Mouse (Mus musculus) liver, embryonic 14.5 days (tissue): ENCODE results near the gene Cyp4v3. TPM values are rescaled to one million over a fixed set of nuclear protein-coding genes. Genes with fewer than 3 reads are reported as not detected.

Experiments
- ATAC-seq: fragments of 200-750 bp; cut with Nextera tagmentation; 2 replicates; pipeline ENCODE4 v1.8.0; 2017; ENCODE audit warnings: moderate number of reproducible peaks, mild to moderate bottlenecking, moderate library complexity; ENCODE audit not compliant: insufficient read depth
- DNase-seq, 3 experiments: peaks; one replicate each; pipeline ENCODE4 v3.0.0-alpha.2; 2012 to 2013; ENCODE audit warnings: low read depth in 3 of 3, low spot score in 3 of 3
- H3K27ac ChIP-seq: fragments of 300-500 bp; sonication (generic); 2 replicates; pipeline ENCODE4 v1.5.1; 2014; ENCODE audit warnings: moderate library complexity, mild to moderate bottlenecking, control low read depth, inconsistent platforms
- H3K27me3 ChIP-seq: fragments of 300-500 bp; sonication (generic); 2 replicates; pipeline ENCODE4 v1.6.1; 2014; ENCODE audit warnings: mild to moderate bottlenecking, low read length, moderate library complexity; ENCODE audit not compliant: control insufficient read depth, insufficient read depth
- H3K36me3 ChIP-seq: fragments of 300-500 bp; sonication (generic); replicated peaks from 2 replicates; pipeline ENCODE4 v1.6.1; 2014; ENCODE audit warnings: low read depth; ENCODE audit not compliant: control insufficient read depth, insufficient read depth
- H3K4me1 ChIP-seq, 2 experiments: fragments of 200-500 bp in 1 of 2; fragments of 300-500 bp in 1 of 2; sonication (generic) in 1 of 2; replicated peaks; 2 replicates each; pipeline ENCODE4 v1.6.1; 2012 to 2014; ENCODE audit warnings: antibody characterized with exemption in 1 of 2, inconsistent platforms in 1 of 2, low read length in 1 of 2; ENCODE audit not compliant: control insufficient read depth in 2 of 2, insufficient read depth in 2 of 2
- H3K4me2 ChIP-seq: fragments of 300-500 bp; sonication (generic); 2 replicates; pipeline ENCODE4 v1.6.1; 2014; ENCODE audit warnings: low read depth, mild to moderate bottlenecking, control low read depth, moderate library complexity
- H3K4me3 ChIP-seq, 2 experiments: fragments of 200-500 bp in 1 of 2; fragments of 300-500 bp in 1 of 2; sonication (generic) in 1 of 2; 2 replicates each; pipeline ENCODE4 v1.5.1; 2012 to 2014; ENCODE audit warnings: low read depth in 2 of 2, low read length in 2 of 2, mild to moderate bottlenecking in 2 of 2, control low read depth in 1 of 2, inconsistent platforms in 1 of 2, moderate library complexity in 1 of 2; ENCODE audit not compliant: insufficient read depth in 1 of 2
- H3K9ac ChIP-seq: fragments of 300-500 bp; sonication (generic); replicated peaks from 2 replicates; pipeline ENCODE4 v1.6.1; 2014; ENCODE audit warnings: mild to moderate bottlenecking, control low read depth, moderate library complexity
- H3K9me3 ChIP-seq: fragments of 300-500 bp; sonication (generic); 2 replicates; pipeline ENCODE4 v1.6.1; 2016; ENCODE audit warnings: low read length, mixed read lengths; ENCODE audit not compliant: control insufficient read depth
- CTCF ChIP-seq: IDR thresholded peaks from 2 replicates; pipeline ENCODE4 v1.5.1; 2016; ENCODE audit warnings: antibody characterized with exemption, low read depth, control low read depth
- EP300 ChIP-seq: IDR thresholded peaks from 2 replicates; pipeline ENCODE4 v1.6.1; 2016; ENCODE audit warnings: antibody characterized with exemption, low read depth
- WGBS: fragments of 180-500 bp; shearing (Covaris S2); extraction: QIAGEN DNeasy Blood & Tissue Kit; methylation state at CpG from one replicate; pipeline ENCODE4 v1.1.7; 2014; ENCODE audit not compliant: insufficient replicate concordance; 5-methylcytosine and 5-hydroxymethylcytosine counted together
- polyA plus RNA-seq, 2 experiments: library from polyadenylated mRNA; depleted of rRNA in 1 of 2; stranded (reverse) in 1 of 2; unstranded in 1 of 2; fragments of >200 nt; fragmentation: Nextera tagmentation in 1 of 2; extraction: Ambion mirVana in 1 of 2; gene quantifications; 2 replicates each; pipeline versions ENCODE4 v1.2.1 to v1.2.3; 2012 to 2014

Cyp4v3 gene
- polyA plus RNA-seq, 2 experiments: 2.3 to 5.4 TPM

GRCm38 (mm10) chr8:45277453-45277852, 55.6 kb downstream of the Cyp4v3 start:
- WGBS: 67% methylated on average over 3 of the region's 3 CpGs
- H3K4me2 ChIP-seq: no peak overlapping the region
- H3K36me3 ChIP-seq: no peaks in the 10 kb centered on the region

GRCm38 (mm10) chr8:45274317-45274716, 58.7 kb downstream of the Cyp4v3 start:
- DNase-seq: no peak
- H3K4me3 ChIP-seq: no peak overlapping the region
- no peaks in the 10 kb centered on the region for H3K9me3 ChIP-seq
- TF ChIP-seq CTCF (no peak), EP300 (no peak)
- no peak overlapping the region for H3K9ac ChIP-seq
- H3K27me3 ChIP-seq: no peaks in the 10 kb centered on the region
- H3K27ac ChIP-seq: no peak overlapping the region
- no peak overlapping the region for H3K4me2 ChIP-seq
- ATAC-seq: no peak
- no peaks in the 10 kb centered on the region for H3K4me1 ChIP-seq
- 61% methylated on average over 4 of the region's 4 CpGs for WGBS
- H3K36me3 ChIP-seq: no peaks in the 10 kb centered on the region

More at GRCm38 (mm10) chr8:45277453-45277852, 55.6 kb downstream of the Cyp4v3 start:
- Histone ChIP-seq H3K9ac (no peak overlapping the region), H3K27ac (no peak overlapping the region), H3K4me3 (no peak overlapping the region), H3K9me3 (no peaks in the 10 kb centered on the region), H3K27me3 (no peaks in the 10 kb centered on the region), H3K4me1 (no peaks in the 10 kb centered on the region; a peak in 1 of 4 replicates)
- DNase-seq (no peak), ATAC-seq (no peak)
- no peak for TF ChIP-seq EP300
- no peak for TF ChIP-seq CTCF

GRCm38 (mm10) chr8:45269056-45269455, 64.0 kb downstream of the Cyp4v3 start:
- Histone ChIP-seq H3K27ac (no peak overlapping the region), H3K4me3 (no peak overlapping the region), H3K27me3 (no peaks in the 10 kb centered on the region), H3K9me3 (no peaks in the 10 kb centered on the region), H3K9ac (no peak overlapping the region), H3K4me2 (no peak overlapping the region), H3K36me3 (no peaks in the 10 kb centered on the region), H3K4me1 (peaks cover 0 to 5% of the 10 kb centered on the region in 2 experiments; a peak in 1 of 4 replicates)
- DNase-seq (no peak), ATAC-seq (no peak)
- TF ChIP-seq CTCF (no peak), EP300 (no peak)

DNA sequence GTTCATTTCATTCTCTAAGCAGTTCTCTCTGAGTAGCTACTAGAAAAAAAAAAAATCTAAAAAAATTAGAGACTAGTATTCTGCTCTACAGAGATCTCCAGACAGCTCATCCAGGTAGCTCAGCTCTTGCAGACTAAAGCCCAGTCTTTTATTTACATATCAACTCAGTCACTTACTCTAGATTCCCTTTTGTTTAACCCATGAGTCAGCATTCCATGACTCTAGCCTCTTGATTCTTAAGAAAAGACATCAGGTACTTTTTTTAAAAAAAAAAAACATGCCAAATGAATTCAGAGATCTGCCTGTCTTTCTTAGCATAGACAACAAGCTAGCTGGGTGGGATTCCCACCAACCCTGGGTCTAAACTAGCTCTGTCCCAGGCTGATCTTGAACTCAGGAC, 64.5 kb downstream of the Cyp4v3 start:
- Histone ChIP-seq H3K9ac (no peak overlapping the region), H3K4me2 (no peak overlapping the region), H3K36me3 (no peaks in the 10 kb centered on the region), H3K9me3 (no peaks in the 10 kb centered on the region), H3K27me3 (no peaks in the 10 kb centered on the region), H3K27ac (no peak overlapping the region), H3K4me1 (peaks cover 0 to 5% of the 10 kb centered on the region in 2 experiments; a peak in 1 of 4 replicates), H3K4me3 (no peak overlapping the region)
- DNase-seq (no peak), ATAC-seq (no peak)
- no peak for TF ChIP-seq CTCF
- no peak for TF ChIP-seq EP300

- 56% methylated on average over 4 of the region's 4 CpGs for WGBS
These were observed 65.2 kb downstream of the Cyp4v3 start for GRCm38 (mm10) chr8:45267611-45268391.

More at GRCm38 (mm10) chr8:45267611-45268391, 65.2 kb downstream of the Cyp4v3 start:
- Histone ChIP-seq H3K36me3 (no peaks in the 10 kb centered on the region), H3K27ac (no peak overlapping the region), H3K9ac (no peak overlapping the region), H3K4me3 (no peak overlapping the region), H3K4me2 (no peak overlapping the region), H3K27me3 (no peaks in the 10 kb centered on the region), H3K4me1 (peaks cover 0 to 5% of the 10 kb centered on the region in 2 experiments; a peak in 1 of 4 replicates), H3K9me3 (no peaks in the 10 kb centered on the region)
- TF ChIP-seq EP300 (no peak), CTCF (no peak)
- DNase-seq: no peak
- no peak for ATAC-seq
